Mouse (Mus musculus) heart, postnatal 0 days (tissue): Measurements from ENCODE around the gene Sdad1.

Source experiments
- CTCF ChIP-seq: IDR thresholded peaks from 2 replicates; pipeline ENCODE4 v1.5.1; 2016; ENCODE audit warnings: antibody characterized with exemption, control low read depth, low read depth
- EP300 ChIP-seq: IDR thresholded peaks from 2 replicates; pipeline ENCODE4 v1.6.1; 2016; ENCODE audit warnings: antibody characterized with exemption, low read depth

DNA sequence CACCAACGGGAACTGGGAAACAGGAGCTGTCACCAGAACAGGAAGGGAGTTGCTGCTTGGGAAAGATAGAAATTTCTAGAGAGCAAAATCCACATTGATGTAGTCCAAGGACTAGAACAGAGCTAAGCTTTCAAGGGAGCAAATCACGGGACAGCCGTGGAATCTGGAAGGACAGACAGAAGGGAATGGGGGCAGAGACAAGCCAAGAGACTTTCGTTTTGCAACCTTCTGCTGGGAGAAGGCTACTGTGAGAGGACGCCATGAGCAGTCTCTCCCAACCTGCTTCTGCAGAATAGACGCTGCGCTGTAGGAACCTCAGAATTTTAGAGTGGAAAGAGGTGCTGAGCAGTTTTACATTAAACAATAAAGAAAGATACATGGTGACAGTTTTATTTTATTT lies 39.5 kb upstream of the Sdad1 start:
- TF ChIP-seq CTCF, result no peak
- no peak for TF ChIP-seq EP300
